ENCODE assay signal across 8 mouse cellular contexts in the genomic region with DNA sequence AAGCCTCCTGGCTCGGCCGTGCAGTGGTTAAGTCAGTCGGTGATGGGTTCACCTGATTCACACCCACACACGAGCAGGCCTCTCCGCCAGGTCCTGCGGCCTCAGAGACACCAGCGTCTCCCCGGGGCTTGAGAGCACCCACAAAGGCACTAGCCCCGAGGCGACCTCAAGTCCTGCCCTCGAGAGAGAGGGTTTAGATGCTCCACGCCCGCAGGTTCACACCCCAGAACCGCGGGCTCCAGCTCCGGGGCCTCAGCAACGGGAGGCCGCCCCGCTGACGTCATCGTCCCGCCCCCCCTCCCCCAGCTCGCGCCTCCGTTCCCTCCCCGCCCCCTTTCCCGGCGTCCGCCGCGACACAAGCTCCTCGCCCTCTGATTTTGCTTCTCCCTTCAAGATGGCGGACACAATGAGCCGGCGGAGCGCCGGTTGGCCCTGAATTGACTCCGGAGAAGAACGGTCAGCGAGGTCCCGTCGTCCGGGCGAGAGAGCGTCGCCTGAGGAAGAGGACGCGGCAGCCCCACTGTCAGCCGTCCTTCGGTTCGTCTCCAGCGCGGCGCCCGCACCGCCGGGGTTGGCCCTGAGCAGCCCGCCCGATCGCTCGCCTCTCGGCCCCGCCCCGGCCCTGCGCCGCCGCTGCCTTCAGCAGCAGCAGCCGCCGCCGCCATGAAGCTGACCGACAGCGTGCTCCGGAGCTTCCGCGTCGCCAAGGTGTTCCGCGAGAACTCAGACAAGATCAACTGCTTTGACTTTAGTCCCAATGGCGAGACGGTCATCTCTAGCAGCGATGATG. TPM values are rescaled to one million over a fixed set of nuclear protein-coding genes. Genes with fewer than 3 reads are reported as not detected.
DNase-seq lines count a peak whose midpoint lies in the region; ATAC-seq and TF ChIP-seq lines count a peak whose summit lies in the region.

A gene (plus strand): TSS at position 373 of the 790 bp plus-strand sequence.

- peak; percentile 92 for DNase-seq in c-Kit-positive CD71-positive TER-119-positive erythroid progenitor cells, embryonic 14.5 days (ENCODE audit: low spot score)
- DNase-seq in heart, postnatal 10 days = peak; percentile 92 to 94
- DNase-seq in layer of hippocampus, adult 11-12 months (ENCODE audit: low spot score) = peak; percentile 87
- DNase-seq in lung, adult 18-20 months = peak; percentile 91 to 92
- DNase-seq in testis, postnatal 14 days (ENCODE audit: low spot score) = peak; percentile 93

- intact Hi-C loops in heart, postnatal 10 days (cut with DNase I) = loop anchor here (5.0 kb wide), 2 partner anchors 42 to 262 kb away; no protein-coding TSS in a partner anchor

- ATAC-seq in forebrain, embryonic 13.5 days = peak; percentile 94
- peak; percentile 92 for ATAC-seq in neural tube, embryonic 15.5 days (ENCODE audit: low FRiP score)

- H3K9me3 ChIP-seq in E14TG2a.4 (ENCODE audit: low read length) = no peaks in the 10 kb centered on the region
- no peaks in the 10 kb centered on the region for H3K9me3 ChIP-seq in forebrain, embryonic 13.5 days (replicated peaks)
- no peaks in the 10 kb centered on the region for H3K9me3 ChIP-seq in neural tube, embryonic 15.5 days (replicated peaks)

- peaks cover 31% of the 10 kb centered on the region for H3K36me3 ChIP-seq in E14TG2a.4 (ENCODE audit: insufficient read depth, low read length)
- H3K36me3 ChIP-seq in forebrain, embryonic 13.5 days (ENCODE audit: poor library complexity, severe bottlenecking) = 0 out of 2 replicates have a peak, but pooled peaks cover 4% of the 10 kb centered on the region
- H3K36me3 ChIP-seq in neural tube, embryonic 15.5 days = no peaks in the 10 kb centered on the region

- peak within 1 kb of the TSS; percentile 96 for H3K27ac ChIP-seq in forebrain, embryonic 13.5 days
- H3K27ac ChIP-seq in neural tube, embryonic 15.5 days (replicated peaks) = peak within 1 kb of the TSS; percentile 99

- H3K4me2 ChIP-seq in forebrain, embryonic 13.5 days = peak within 1 kb of the TSS; percentile 83
- H3K4me2 ChIP-seq in neural tube, embryonic 15.5 days = peak within 1 kb of the TSS; percentile 62

- WGBS in forebrain, embryonic 13.5 days = under 1% methylated on average over 73 of the region's 81 CpGs
- WGBS in neural tube, embryonic 15.5 days = under 1% methylated on average over 77 of the region's 81 CpGs

- H3K4me1 ChIP-seq in E14TG2a.4 (replicated peaks; ENCODE audit: low read depth, low read length) = peaks cover 68% of the 10 kb centered on the region
- H3K4me1 ChIP-seq in forebrain, embryonic 13.5 days = peaks cover 40% of the 10 kb centered on the region
- H3K4me1 ChIP-seq in neural tube, embryonic 15.5 days = peaks cover 40% of the 10 kb centered on the region

- TF ChIP-seq CTCF in E14TG2a.4 (conservative IDR thresholded peaks at IDR 0.05; ENCODE audit: low read length) = no peak

- H3K4me3 ChIP-seq in E14TG2a.4 (replicated peaks; ENCODE audit: low read length) = peak within 1 kb of the TSS; percentile 95
- peak within 1 kb of the TSS; percentile 80 for H3K4me3 ChIP-seq in forebrain, embryonic 13.5 days
- H3K4me3 ChIP-seq in neural tube, embryonic 15.5 days (replicated peaks) = peak within 1 kb of the TSS; percentile 97

- H3K27me3 ChIP-seq in E14TG2a.4 (ENCODE audit: insufficient read depth, low read length) = no peaks in the 10 kb centered on the region
- no peaks in the 10 kb centered on the region for H3K27me3 ChIP-seq in forebrain, embryonic 13.5 days
- H3K27me3 ChIP-seq in neural tube, embryonic 15.5 days (replicated peaks) = no peaks in the 10 kb centered on the region

- peak within 1 kb of the TSS; percentile 91 for H3K9ac ChIP-seq in forebrain, embryonic 13.5 days
- H3K9ac ChIP-seq in neural tube, embryonic 15.5 days (replicated peaks) = peak within 1 kb of the TSS; percentile 95

RNA-seq across cellular contexts. Expression of the gene that starts here (rescaled TPM):
- polyA plus RNA-seq in forebrain, embryonic 13.5 days (2015; fragmentation: Nextera tagmentation; extraction: Ambion mirVana) = 33.8 and 40.1 TPM in 2 replicates
- 10 to 100 TPM; 72.2 to 81.4 TPM for total RNA-seq in heart, postnatal 10 days (2021)
- polyA plus RNA-seq in neural tube, embryonic 15.5 days (2015; fragmentation: Nextera tagmentation; extraction: Ambion mirVana) = 28.6 and 32.1 TPM in 2 replicates

Comparison
In these comparisons a context has a peak if more than half of its experiments do, and no peak if none do; other contexts are left out.
1. Peak in every context shown above with its lines: DNase-seq, ATAC-seq, H3K4me3 ChIP-seq and H3K27ac ChIP-seq.